Mouse (Mus musculus): Measurements from ENCODE around the gene Map1s. TPM values are rescaled to one million over a fixed set of nuclear protein-coding genes. Genes with fewer than 3 reads are reported as not detected.
A peak's percentile ranks its signal among the peaks of the same experiment; 100 is the strongest.

Gene Map1s
- total and polyA plus RNA-seq, 3 experiments, result 9.5 to 51.4 (median 30.9) TPM

DNA sequence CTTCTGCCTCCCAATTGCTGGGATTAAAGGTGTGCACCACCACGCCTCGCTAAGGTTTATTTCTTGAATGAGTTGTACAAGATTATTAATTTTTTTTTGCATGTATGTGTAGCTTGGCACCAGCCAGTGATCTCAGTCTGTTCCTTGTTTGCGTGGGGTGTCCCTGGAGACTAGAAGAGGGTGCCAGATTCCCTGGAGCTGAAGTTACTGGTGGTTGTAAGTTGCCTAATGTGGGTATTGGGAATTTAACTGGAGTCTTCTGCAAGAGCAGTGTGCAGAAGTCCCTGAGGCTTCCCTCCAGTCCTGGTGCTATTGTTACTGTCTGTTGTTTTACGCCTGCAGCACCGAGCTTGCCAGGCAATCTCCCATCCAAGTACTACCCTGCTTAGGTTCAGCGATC lies 31.5 kb downstream of the Map1s start:
- Histone ChIP-seq H3K4me1 (ENCODE audit: control insufficient read depth in 1 of 2, insufficient read depth in 2 of 2) (no peaks in the 10 kb centered on the region), H3K4me3 (replicated peaks in 1 of 3; ENCODE audit: low read depth in 2 of 3, low read length in 2 of 3, poor library complexity in 1 of 3) (no peak overlapping the region), H3K4me2 (ENCODE audit: insufficient read depth, low read depth, poor library complexity, severe bottlenecking) (no peak overlapping the region), H3K36me3 (replicated peaks in 1 of 2; ENCODE audit: control insufficient read depth in 1 of 2, insufficient read depth in 1 of 2, low read length in 1 of 2) (no peaks in the 10 kb centered on the region), H3K27ac (ENCODE audit: insufficient read depth, low read depth) (no peak overlapping the region), H3K9me3 (replicated peaks; ENCODE audit: low read length) (no peaks in the 10 kb centered on the region), H3K9ac (ENCODE audit: insufficient read depth, low read depth) (no peak overlapping the region), H3K79me2 (replicated peaks; ENCODE audit: control insufficient read depth, extremely low read depth, insufficient read depth, poor library complexity, severe bottlenecking) (no peaks in the 10 kb centered on the region), H3K27me3 (replicated peaks) (peaks cover 40% of the 10 kb centered on the region)
- DNase-seq (ENCODE audit: extremely low read depth), result no peak
- dilution Hi-C loops (cut with MboI; ENCODE audit: extremely low pct_ligation_motif_present, extremely low pct_unique_long_range_greater_than_20kb, low sequenced_read_pairs) (no loop called here), in situ Hi-C loops (cut with MboI; ENCODE audit: low pct_ligation_motif_present, low pct_unique_long_range_greater_than_20kb, low sequenced_read_pairs) (no loop called here)
- TF ChIP-seq ZMIZ1 (IDR thresholded peaks at IDR 0.05; ENCODE audit: low read depth, low read length) (no peak), MAX (IDR thresholded peaks at IDR 0.05; ENCODE audit: low read length) (no peak), GABPA (IDR thresholded peaks at IDR 0.05; ENCODE audit: insufficient replicate concordance, low read depth, low read length) (no peak), MXI1 (IDR thresholded peaks at IDR 0.05; ENCODE audit: low read depth, low read length) (no peak), MEF2A (IDR thresholded peaks at IDR 0.05; ENCODE audit: borderline replicate concordance, low read depth, low read length) (no peak), MAZ (IDR thresholded peaks at IDR 0.05; ENCODE audit: low read depth, low read length) (no peak)

GRCm38 (mm10) chr8:70941478-70941877 lies 35.7 kb downstream of the Map1s start:
- no peak overlapping the region for H3K4me3 ChIP-seq (replicated peaks in 1 of 3; ENCODE audit: low read depth in 2 of 3, low read length in 2 of 3, poor library complexity in 1 of 3)
- dilution Hi-C loops (cut with MboI; ENCODE audit: extremely low pct_ligation_motif_present, extremely low pct_unique_long_range_greater_than_20kb, low sequenced_read_pairs), result no loop called here
- H3K36me3 ChIP-seq (replicated peaks in 1 of 2; ENCODE audit: control insufficient read depth in 1 of 2, insufficient read depth in 1 of 2, low read length in 1 of 2), result no peaks in the 10 kb centered on the region
- no peak for TF ChIP-seq E2F4 (IDR thresholded peaks at IDR 0.05; ENCODE audit: insufficient replicate concordance, low read depth, low read length)
- TF ChIP-seq MAX (IDR thresholded peaks at IDR 0.05; ENCODE audit: low read length), result no peak
- TF ChIP-seq RCOR1 (conservative IDR thresholded peaks at IDR 0.05; ENCODE audit: low read depth, low read length), result no peak
- peak in 1 of 2 experiments; percentile 56; a peak in 2 of 4 replicates for TF ChIP-seq CTCF (conservative IDR thresholded peaks at IDR 0.05 in 1 of 2, IDR thresholded peaks at IDR 0.05 in 1 of 2; ENCODE audit: low read depth in 2 of 2, low read length in 2 of 2)
- TF ChIP-seq RAD21 (IDR thresholded peaks at IDR 0.05; ENCODE audit: low read depth, low read length), result peak; percentile 18; the same call in 1 of the 2 replicates
- TF ChIP-seq SMC3 (IDR thresholded peaks at IDR 0.05; ENCODE audit: low read depth, low read length), result peak; percentile 49
- no peak for TF ChIP-seq JUND (conservative IDR thresholded peaks at IDR 0.05; ENCODE audit: low read depth, low read length)
- no peak for TF ChIP-seq MEF2A (IDR thresholded peaks at IDR 0.05; ENCODE audit: borderline replicate concordance, low read depth, low read length)
- H3K4me2 ChIP-seq (ENCODE audit: insufficient read depth, low read depth, poor library complexity, severe bottlenecking), result no peak overlapping the region
- in situ Hi-C loops (cut with MboI; ENCODE audit: low pct_ligation_motif_present, low pct_unique_long_range_greater_than_20kb, low sequenced_read_pairs), result no loop called here
- no peaks in the 10 kb centered on the region for H3K79me2 ChIP-seq (replicated peaks; ENCODE audit: control insufficient read depth, extremely low read depth, insufficient read depth, poor library complexity, severe bottlenecking)
- H3K9me3 ChIP-seq (replicated peaks; ENCODE audit: low read length), result no peaks in the 10 kb centered on the region
- no peak overlapping the region for H3K9ac ChIP-seq (ENCODE audit: insufficient read depth, low read depth)
- peaks cover 57% of the 10 kb centered on the region for H3K27me3 ChIP-seq (replicated peaks)
- no peak overlapping the region for H3K27ac ChIP-seq (ENCODE audit: insufficient read depth, low read depth)
- H3K4me1 ChIP-seq (ENCODE audit: control insufficient read depth in 1 of 2, insufficient read depth in 2 of 2), result no peaks in the 10 kb centered on the region
- DNase-seq (ENCODE audit: extremely low read depth), result peak; percentile 23

DNA sequence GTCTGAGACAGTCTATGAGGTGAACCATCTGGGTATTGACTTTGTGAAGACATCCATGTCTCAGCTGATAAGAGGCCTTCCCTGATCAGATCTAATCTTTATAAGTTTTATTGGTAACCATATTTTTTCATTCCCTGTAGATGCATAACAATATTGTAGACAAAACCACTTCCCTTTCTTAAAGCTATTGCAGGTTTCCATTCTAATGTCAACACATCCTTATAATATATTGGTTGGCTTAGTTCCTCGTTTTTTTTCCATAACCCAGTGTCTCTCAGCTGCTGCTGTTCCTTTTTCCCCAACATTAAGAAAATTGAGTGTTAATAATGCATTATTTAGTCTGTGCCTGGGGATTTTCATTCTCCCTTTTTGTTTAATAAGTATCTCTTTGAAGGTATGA lies 37.5 kb downstream of the Map1s start:
- H3K9me3 ChIP-seq (replicated peaks; ENCODE audit: low read length), result no peaks in the 10 kb centered on the region
- no peak overlapping the region for H3K4me2 ChIP-seq (ENCODE audit: insufficient read depth, low read depth, poor library complexity, severe bottlenecking)
- DNase-seq (ENCODE audit: extremely low read depth), result no peak
- H3K4me3 ChIP-seq (replicated peaks in 1 of 3; ENCODE audit: low read depth in 2 of 3, low read length in 2 of 3, poor library complexity in 1 of 3), result no peak overlapping the region
- no peaks in the 10 kb centered on the region for H3K79me2 ChIP-seq (replicated peaks; ENCODE audit: control insufficient read depth, extremely low read depth, insufficient read depth, poor library complexity, severe bottlenecking)
- no peaks in the 10 kb centered on the region for H3K4me1 ChIP-seq (ENCODE audit: control insufficient read depth in 1 of 2, insufficient read depth in 2 of 2)
- no peaks in the 10 kb centered on the region for H3K36me3 ChIP-seq (replicated peaks in 1 of 2; ENCODE audit: control insufficient read depth in 1 of 2, insufficient read depth in 1 of 2, low read length in 1 of 2)
- TF ChIP-seq MYC (IDR thresholded peaks at IDR 0.05; ENCODE audit: low read depth, low read length), result no peak
- TF ChIP-seq CHD2 (IDR thresholded peaks at IDR 0.05; ENCODE audit: low read length), result no peak
- no peak for TF ChIP-seq MAX (IDR thresholded peaks at IDR 0.05; ENCODE audit: low read length)
- no peak for TF ChIP-seq ETS1 (conservative IDR thresholded peaks at IDR 0.05; ENCODE audit: low read depth, low read length)
- dilution Hi-C loops (cut with MboI; ENCODE audit: extremely low pct_ligation_motif_present, extremely low pct_unique_long_range_greater_than_20kb, low sequenced_read_pairs) (no loop called here), in situ Hi-C loops (cut with MboI; ENCODE audit: low pct_ligation_motif_present, low pct_unique_long_range_greater_than_20kb, low sequenced_read_pairs) (no loop called here)
- no peak overlapping the region for H3K9ac ChIP-seq (ENCODE audit: insufficient read depth, low read depth)
- H3K27me3 ChIP-seq (replicated peaks), result peaks cover 61% of the 10 kb centered on the region
- H3K27ac ChIP-seq (ENCODE audit: insufficient read depth, low read depth), result no peak overlapping the region
